Mouse (Mus musculus) G1E (cell line): ENCODE measurements at regions not wholly inside any gene's neighbourhood (a gene's known extent, or its start where the extent isn't known, plus 50 kb on each side); places are given as distances from the start of the nearest gene placed in this dataset.

Experiments used
- CTCF ChIP-seq: IDR thresholded peaks from 2 replicates; pipeline ENCODE4 v1.5.1; 2012; ENCODE audit warnings: low read depth, low read length, inconsistent platforms, mixed read lengths
- GATA1 ChIP-seq: IDR thresholded peaks from 2 replicates; pipeline ENCODE4 v1.6.1; 2012; ENCODE audit warnings: borderline replicate concordance, low read length, inconsistent platforms, mixed read lengths
- GATA2 ChIP-seq: IDR thresholded peaks from 2 replicates; pipeline ENCODE4 v1.6.1; 2012; ENCODE audit warnings: low read depth, low read length, inconsistent platforms, borderline replicate concordance
- POLR2AphosphoS5 ChIP-seq: IDR thresholded peaks from 2 replicates; pipeline ENCODE4 v1.6.1; 2012; ENCODE audit warnings: low read depth, low read length, inconsistent platforms; ENCODE audit not compliant: insufficient replicate concordance
- TAL1 ChIP-seq: conservative IDR thresholded peaks from 2 replicates; pipeline ENCODE4 v1.6.1; 2012; ENCODE audit warnings: low read depth, low read length, inconsistent platforms, mixed read lengths

- TF ChIP-seq CTCF (no peak), GATA2 (no peak), GATA1 (no peak), POLR2AphosphoS5 (no peak), TAL1 (no peak)
Observed at GRCm38 (mm10) chr1:77140906-77141305, 374.0 kb downstream of the Epha4 start.
